Mouse (Mus musculus): ENCODE data around the gene Trim25. TPM values are rescaled to one million over a fixed set of nuclear protein-coding genes. Genes with fewer than 3 reads are reported as not detected.

The Trim25 gene
- polyA plus RNA-seq, 1 experiment from 2014 or later: 3.4 TPM

DNA sequence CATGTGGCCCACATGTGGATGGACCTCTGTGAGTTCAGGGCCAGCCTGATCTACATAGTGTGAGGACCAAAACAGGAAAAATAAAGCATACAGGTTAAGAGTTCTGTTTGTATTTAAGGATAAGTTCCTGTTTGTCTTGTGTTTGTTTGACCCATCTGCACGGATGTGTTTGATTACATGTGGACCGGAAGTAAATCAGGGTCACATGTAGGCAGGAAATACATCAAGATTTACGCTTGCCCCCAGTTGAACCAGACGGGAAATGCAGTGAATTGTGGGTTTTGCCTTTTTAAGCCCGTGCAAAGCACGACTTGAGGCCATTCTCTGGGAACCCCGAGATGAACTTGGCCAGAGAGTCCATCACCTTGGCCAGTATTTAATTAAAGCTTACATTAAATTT, 62.2 kb downstream of the Trim25 start:
- H3K27ac ChIP-seq: no peak overlapping the region
- no peaks in the 10 kb centered on the region for H3K27me3 ChIP-seq (ENCODE audit: low read depth, poor library complexity, severe bottlenecking)
- H3K4me1 ChIP-seq: peaks cover 25% of the 10 kb centered on the region
- WGBS: 74% methylated on average over 7 of the region's 7 CpGs
- no peaks in the 10 kb centered on the region for H3K9me3 ChIP-seq (replicated peaks)
- 0 out of 2 replicates have a peak, but pooled peaks cover 4% of the 10 kb centered on the region for H3K36me3 ChIP-seq
- H3K4me3 ChIP-seq: no peak overlapping the region
- no peak for DNase-seq (ENCODE audit: low spot score)

DNA sequence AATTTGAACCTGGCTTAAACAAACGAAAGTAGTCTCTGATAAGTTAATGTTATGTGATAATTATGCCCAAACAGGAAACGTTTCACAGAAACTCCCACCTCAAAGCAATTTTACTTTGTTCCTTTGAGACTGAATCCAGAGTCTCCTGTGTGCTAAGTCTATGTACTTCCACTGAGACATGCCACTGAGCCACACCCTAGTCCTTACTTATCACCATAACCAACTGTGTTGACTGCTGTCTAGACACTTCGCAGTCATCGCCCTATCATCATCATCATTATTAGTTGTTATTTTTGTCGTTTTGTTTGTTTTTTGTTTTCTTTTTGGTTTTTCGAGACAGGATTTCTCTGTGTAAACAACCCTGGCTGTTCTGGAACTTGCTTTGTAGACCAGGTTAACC, 65.1 kb downstream of the Trim25 start:
- Histone ChIP-seq H3K27ac (no peak overlapping the region), H3K36me3 (no peaks in the 10 kb centered on the region), H3K27me3 (ENCODE audit: low read depth, poor library complexity, severe bottlenecking) (no peaks in the 10 kb centered on the region), H3K4me3 (no peak overlapping the region), H3K9me3 (replicated peaks) (no peaks in the 10 kb centered on the region), H3K4me1 (peaks cover 21% of the 10 kb centered on the region)
- WGBS: 83% methylated on average over 6 of the region's 6 CpGs
- DNase-seq (ENCODE audit: low spot score): no peak

DNA sequence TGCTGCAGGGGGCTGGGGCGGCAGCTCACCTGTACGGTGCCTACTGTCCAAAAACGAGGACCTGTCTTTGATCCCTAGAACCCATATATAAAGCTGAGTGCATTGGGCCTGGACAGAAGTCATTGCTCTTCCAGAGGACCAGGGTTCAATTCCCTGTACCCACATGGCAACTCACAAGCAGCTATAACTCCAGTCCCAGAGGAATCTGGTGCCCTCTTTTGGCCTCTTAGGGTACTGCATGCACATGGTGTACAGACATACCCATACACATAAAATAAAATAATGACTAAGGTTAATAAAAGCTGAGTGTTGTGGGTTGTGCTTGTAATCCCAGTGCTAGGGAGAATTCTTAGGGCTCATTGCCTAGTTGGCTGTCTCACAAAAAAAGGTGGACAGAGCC, 66.1 kb downstream of the Trim25 start:
- WGBS: 93% methylated on average over 3 of the region's 3 CpGs
- no peaks in the 10 kb centered on the region for H3K27me3 ChIP-seq (ENCODE audit: low read depth, poor library complexity, severe bottlenecking)
- no peaks in the 10 kb centered on the region for H3K9me3 ChIP-seq (replicated peaks)
- no peak overlapping the region for H3K27ac ChIP-seq
- H3K36me3 ChIP-seq: no peaks in the 10 kb centered on the region
- no peak overlapping the region for H3K4me3 ChIP-seq
- no peak for DNase-seq (ENCODE audit: low spot score)
- peaks cover 12% of the 10 kb centered on the region; the same call in 1 of the 2 replicates for H3K4me1 ChIP-seq

DNA sequence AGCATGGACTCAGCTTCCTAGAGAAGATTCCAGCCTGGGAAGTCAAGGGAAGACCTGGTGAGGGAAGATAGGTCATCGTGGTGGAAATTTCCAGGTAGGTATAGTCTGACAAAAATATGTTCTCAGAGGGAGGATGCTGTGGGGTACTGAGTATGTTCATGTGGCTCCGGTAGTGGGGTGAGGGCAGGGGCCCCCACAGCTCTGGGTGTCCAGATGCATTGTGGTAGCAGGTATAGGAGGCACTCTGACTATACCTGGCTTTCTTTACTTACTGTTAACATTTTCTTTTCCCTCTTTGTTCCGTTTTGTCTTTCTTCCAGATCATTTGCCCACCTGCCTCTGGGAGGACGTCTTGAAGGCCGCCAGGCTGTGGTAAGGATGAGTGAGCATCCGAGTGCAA, 67.0 kb downstream of the Trim25 start:
- Histone ChIP-seq H3K27ac (no peak overlapping the region), H3K27me3 (ENCODE audit: low read depth, poor library complexity, severe bottlenecking) (no peaks in the 10 kb centered on the region), H3K9me3 (replicated peaks) (no peaks in the 10 kb centered on the region), H3K36me3 (no peaks in the 10 kb centered on the region), H3K4me1 (peaks cover 6% of the 10 kb centered on the region; the same call in 1 of the 2 replicates), H3K4me3 (no peak overlapping the region)
- WGBS: 86% methylated on average over 6 of the region's 6 CpGs
- DNase-seq (ENCODE audit: low spot score): no peak

DNA sequence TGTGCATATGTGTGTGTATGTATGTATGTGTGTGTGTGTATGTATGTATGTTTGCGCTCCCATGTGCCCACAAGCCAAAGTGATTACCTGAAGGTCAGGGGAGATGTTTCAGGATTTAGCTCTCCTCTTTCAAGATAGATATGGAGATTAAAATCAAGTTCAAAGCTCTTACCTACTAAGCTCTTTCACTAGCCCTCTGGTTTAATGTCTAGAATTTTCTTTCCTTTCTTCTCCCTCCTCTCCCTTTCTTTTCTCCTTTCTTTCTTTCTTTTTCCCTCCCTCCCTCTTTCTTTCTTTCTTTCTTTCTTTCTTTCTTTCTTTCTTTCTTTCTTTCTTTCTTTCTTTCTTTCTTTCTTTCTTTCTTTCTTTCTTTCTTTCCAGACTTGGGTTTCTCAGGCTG, 67.6 kb downstream of the Trim25 start, which contains the start of gene Dgke:
Dgke (minus strand) TSS at position 101 of the 400 bp plus-strand sequence.
- 100% methylated on average over 1 of the region's 1 CpGs for WGBS
- peaks cover 6% of the 10 kb centered on the region; the same call in 1 of the 2 replicates for H3K4me1 ChIP-seq
- H3K36me3 ChIP-seq: no peaks in the 10 kb centered on the region
- no peak for DNase-seq (ENCODE audit: low spot score)
- H3K4me3 ChIP-seq: no peak within 1 kb of the TSS
- no peaks in the 10 kb centered on the region for H3K9me3 ChIP-seq (replicated peaks)
- H3K27me3 ChIP-seq (ENCODE audit: low read depth, poor library complexity, severe bottlenecking): no peaks in the 10 kb centered on the region
- H3K27ac ChIP-seq: no peak within 1 kb of the TSS; the same call in 1 of the 2 replicates

DNA sequence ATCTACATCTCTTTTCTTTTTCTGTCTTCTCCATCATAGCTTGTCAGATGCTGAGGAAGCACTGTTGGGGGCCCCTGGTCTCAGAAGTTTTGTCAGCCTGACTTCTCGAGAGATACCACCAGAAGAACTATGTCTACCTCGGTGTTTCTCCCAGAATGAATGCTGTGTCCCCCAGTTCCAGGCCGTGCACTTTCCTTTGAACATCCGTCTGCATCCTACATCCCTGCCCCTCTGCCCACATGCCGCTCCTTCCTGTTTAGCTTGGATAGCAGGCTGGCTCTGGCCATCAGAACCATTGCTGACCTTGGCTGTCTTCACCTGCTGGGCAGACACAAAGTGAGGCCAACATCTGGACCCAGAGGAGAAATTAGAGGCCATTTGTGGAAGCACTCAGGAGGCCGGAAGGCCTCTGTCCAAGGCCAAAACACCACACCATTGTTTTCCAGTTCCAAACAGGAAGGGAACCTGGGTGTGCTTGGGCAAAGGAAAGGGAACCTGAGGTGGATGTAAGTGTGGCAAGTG, 68.2 kb downstream of the Trim25 start:
- Histone ChIP-seq H3K9me3 (replicated peaks) (no peaks in the 10 kb centered on the region), H3K36me3 (no peaks in the 10 kb centered on the region), H3K4me1 (peaks cover 6% of the 10 kb centered on the region; the same call in 1 of the 2 replicates), H3K27me3 (ENCODE audit: low read depth, poor library complexity, severe bottlenecking) (no peaks in the 10 kb centered on the region), H3K27ac (no peak overlapping the region; the same call in 1 of the 2 replicates), H3K4me3 (no peak overlapping the region)
- 66% methylated on average over 6 of the region's 6 CpGs for WGBS
- no peak for DNase-seq (ENCODE audit: low spot score)

DNA sequence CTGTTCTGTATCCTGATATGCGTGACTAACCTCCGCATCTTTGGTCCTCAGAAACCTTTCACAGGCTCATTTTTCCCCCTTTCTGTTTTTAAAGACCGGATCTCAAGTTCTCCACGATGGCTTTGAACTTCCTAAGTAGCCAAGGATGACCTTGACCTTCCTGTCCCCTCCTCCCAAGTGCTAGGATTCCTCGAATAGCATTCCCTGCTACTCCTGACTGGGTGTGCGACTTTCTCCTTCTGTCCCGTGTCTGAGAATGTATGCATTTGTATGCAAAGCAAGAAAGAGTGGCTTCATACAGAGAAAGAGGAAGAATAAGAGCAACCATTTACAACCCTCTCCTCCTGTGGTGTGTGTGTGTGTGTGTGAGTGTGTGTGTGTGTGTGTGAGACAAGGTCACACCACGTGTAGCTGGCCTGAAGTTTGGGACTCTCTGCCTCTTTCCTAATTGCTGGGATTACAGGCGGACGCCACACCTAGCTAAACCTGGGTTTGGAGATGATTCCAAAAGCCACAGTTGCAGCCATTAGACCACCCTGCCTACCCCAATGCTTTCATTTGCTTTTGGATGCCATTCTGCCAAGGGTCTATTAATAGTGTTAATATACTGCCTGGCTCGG, 68.8 kb downstream of the Trim25 start:
- Histone ChIP-seq H3K9me3 (replicated peaks) (no peaks in the 10 kb centered on the region), H3K36me3 (no peaks in the 10 kb centered on the region), H3K27me3 (ENCODE audit: low read depth, poor library complexity, severe bottlenecking) (no peaks in the 10 kb centered on the region), H3K27ac (no peak overlapping the region), H3K4me3 (no peak overlapping the region), H3K4me1 (peaks cover 6% of the 10 kb centered on the region; the same call in 1 of the 2 replicates)
- DNase-seq (ENCODE audit: low spot score): no peak
- WGBS: 73% methylated on average over 11 of the region's 11 CpGs

DNA sequence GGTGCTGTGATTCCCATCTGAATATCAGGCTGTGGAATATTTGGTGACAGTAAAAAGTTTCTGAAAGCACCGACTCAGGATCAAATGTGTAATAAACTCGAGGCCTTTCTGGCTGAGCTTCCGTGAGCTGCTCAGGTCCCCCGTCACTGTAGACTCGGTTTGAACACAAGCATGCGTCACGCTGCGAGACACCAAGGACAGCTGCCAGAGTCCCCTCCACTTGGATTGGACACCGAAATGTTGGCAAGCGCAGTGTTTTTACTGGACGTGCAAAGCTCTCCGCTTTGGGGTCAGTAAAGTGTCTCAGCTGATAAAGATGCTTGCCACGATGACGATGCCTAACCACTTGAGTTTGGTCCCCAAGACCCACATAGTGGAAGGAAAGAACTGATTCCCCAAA, 69.5 kb downstream of the Trim25 start:
- Histone ChIP-seq H3K27me3 (ENCODE audit: low read depth, poor library complexity, severe bottlenecking) (no peaks in the 10 kb centered on the region), H3K9me3 (replicated peaks) (no peaks in the 10 kb centered on the region), H3K4me3 (no peak overlapping the region), H3K36me3 (no peaks in the 10 kb centered on the region), H3K4me1 (peaks cover 6% of the 10 kb centered on the region; the same call in 1 of the 2 replicates), H3K27ac (no peak overlapping the region)
- no peak for DNase-seq (ENCODE audit: low spot score)
- 96% methylated on average over 14 of the region's 14 CpGs for WGBS

DNA sequence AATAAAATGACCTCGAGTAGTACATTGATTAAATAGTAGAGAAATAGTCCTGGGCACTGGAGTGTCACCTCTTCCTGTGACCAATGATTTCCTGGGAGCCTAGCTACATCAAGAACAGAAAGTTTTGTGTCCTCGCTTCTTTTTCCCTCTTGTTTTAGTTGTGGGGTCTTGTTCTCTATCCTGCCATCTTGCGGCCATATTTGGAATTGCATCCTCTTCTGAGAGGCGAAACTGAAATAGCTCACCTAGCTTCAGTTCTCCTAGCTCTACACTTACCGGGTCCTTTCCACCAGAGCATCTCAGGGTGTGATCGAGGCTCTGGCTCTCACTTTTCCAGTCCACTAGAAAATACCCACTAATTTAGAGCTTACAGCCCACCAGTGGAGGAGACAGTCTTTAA, 70.1 kb downstream of the Trim25 start:
- Histone ChIP-seq H3K36me3 (no peaks in the 10 kb centered on the region), H3K9me3 (replicated peaks) (no peaks in the 10 kb centered on the region), H3K27ac (no peak overlapping the region), H3K4me1 (peaks cover 6% of the 10 kb centered on the region; the same call in 1 of the 2 replicates), H3K4me3 (no peak overlapping the region), H3K27me3 (ENCODE audit: low read depth, poor library complexity, severe bottlenecking) (no peaks in the 10 kb centered on the region)
- WGBS: 31% methylated on average over 6 of the region's 6 CpGs
- peak; percentile 65 for DNase-seq (ENCODE audit: low spot score)

Other genes with a start within 250 kb of the Trim25 start
- 16.8 and 17.4 TPM in 2 replicates for gene Akap1, start 134.8 kb upstream of the Trim25 start, polyA plus RNA-seq (2016; fragmentation: Nextera tagmentation; extraction: Ambion mirVana)
- gene Scpep1, start 43.9 kb upstream of the Trim25 start, polyA plus RNA-seq (2016; fragmentation: Nextera tagmentation; extraction: Ambion mirVana): 63.3 and 65.9 TPM in 2 replicates
- not detected in 2 replicates for gene Elobl, start 32.4 kb upstream of the Trim25 start, polyA plus RNA-seq (2016; fragmentation: Nextera tagmentation; extraction: Ambion mirVana)
- gene Coil, start 29.1 kb upstream of the Trim25 start, polyA plus RNA-seq (2016; fragmentation: Nextera tagmentation; extraction: Ambion mirVana): 25.9 and 28.7 TPM in 2 replicates
- gene Dgke, start 67.5 kb downstream of the Trim25 start, polyA plus RNA-seq (2016; fragmentation: Nextera tagmentation; extraction: Ambion mirVana): 3.7 and 5.6 TPM in 2 replicates
- gene Gm525, start 74.5 kb downstream of the Trim25 start, polyA plus RNA-seq (2016; fragmentation: Nextera tagmentation; extraction: Ambion mirVana): not detected in 2 replicates

Data from limb, embryonic 10.5 days (tissue).